In the genomic region with DNA sequence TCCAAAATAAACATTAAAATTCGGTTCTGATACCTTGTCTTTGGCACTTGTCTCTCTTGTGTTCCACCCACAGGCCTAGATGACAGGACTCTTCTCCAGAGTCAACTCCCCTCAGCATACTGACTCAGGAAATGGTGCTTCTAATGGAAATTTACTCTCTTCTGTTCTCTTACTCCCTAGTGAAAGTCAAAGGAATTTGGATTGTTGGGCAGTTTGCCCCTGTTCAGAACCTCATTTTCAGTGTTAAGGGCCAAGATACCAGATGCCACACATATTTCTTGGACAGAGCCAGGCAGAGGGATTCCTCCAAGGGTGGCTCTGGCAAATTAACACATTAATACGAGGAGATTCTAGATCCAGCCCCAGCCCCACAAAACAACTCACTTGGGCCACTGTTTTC, we compare ENCODE assay signal across 11 mouse cellular contexts. TPM values are rescaled to one million over a fixed set of nuclear protein-coding genes. Genes with fewer than 3 reads are reported as not detected.
A peak's percentile ranks its signal among the peaks of the same experiment; 100 is the strongest.
DNase-seq lines count a peak whose midpoint lies in the region; ATAC-seq lines count a peak whose summit lies in the region.
"Had no signal": no experiment of that assay in that cellular context is flagged by ENCODE, and none has a peak within 500 bp of the region (broad histone marks: within the 10 kb centered on the region; RNA-seq: fewer than 3 reads in every experiment).

No protein-coding gene starts in this region.

- H3K4me3 ChIP-seq in heart, embryonic 10.5 days, result no peak overlapping the region
- no peak overlapping the region for H3K4me3 ChIP-seq in heart, embryonic 15.5 days
- H3K4me3 ChIP-seq: midbrain, embryonic 10.5 days had no signal

- H3K4me1 ChIP-seq in heart, embryonic 10.5 days, result peaks cover 17% of the 10 kb centered on the region; the same call in 1 of the 2 replicates
- H3K4me1 ChIP-seq in heart, embryonic 15.5 days (replicated peaks), result peaks cover 17% of the 10 kb centered on the region
- H3K4me1 ChIP-seq: midbrain, embryonic 10.5 days had no signal

- H3K27ac ChIP-seq in heart, embryonic 10.5 days, result no peak overlapping the region
- H3K27ac ChIP-seq in heart, embryonic 15.5 days, result peak overlapping the region; percentile 1
- H3K27ac ChIP-seq: midbrain, embryonic 10.5 days had no signal

- H3K4me2 ChIP-seq in heart, embryonic 15.5 days, result no peak overlapping the region

- H3K36me3 ChIP-seq in heart, embryonic 10.5 days, result peaks cover 5% of the 10 kb centered on the region; the same call in 1 of the 2 replicates
- no peaks in the 10 kb centered on the region for H3K36me3 ChIP-seq in heart, embryonic 15.5 days

- no peak overlapping the region for H3K9ac ChIP-seq in heart, embryonic 15.5 days

- DNase-seq in heart, adult 18-20 months, result peak; percentile 52 to 61
- no peak for DNase-seq in heart, embryonic 10.5 days (ENCODE audit: low spot score)
- peak; percentile 65 for DNase-seq in 3134 (ENCODE audit: extremely low read depth, insufficient read length, low spot score)
- DNase-seq in brain, adult 2 months (ENCODE audit: low read depth, low spot score), result peak; percentile 76
- no peak for DNase-seq in layer of hippocampus, postnatal 25 days (ENCODE audit: extremely low spot score in 1 of 2, low spot score in 1 of 2)
- no peak for DNase-seq in thymus, postnatal 14 days
- no peak for DNase-seq in spleen, postnatal 36 days (ENCODE audit: low spot score in 2 of 2)

- 70% methylated on average over 2 of the region's 2 CpGs for WGBS in heart, embryonic 10.5 days
- 41% methylated on average over 2 of the region's 2 CpGs for WGBS in heart, embryonic 15.5 days

- no peaks in the 10 kb centered on the region for H3K9me3 ChIP-seq in heart, embryonic 10.5 days
- H3K9me3 ChIP-seq in heart, embryonic 15.5 days (replicated peaks), result no peaks in the 10 kb centered on the region
- H3K9me3 ChIP-seq: midbrain, embryonic 10.5 days had no signal

- ATAC-seq in heart, embryonic 15.5 days (replicated peaks; ENCODE audit: insufficient number of reproducible peaks, insufficient read depth, low FRiP score, low read depth), result no peak
- ATAC-seq: intestine, postnatal 0 days had no signal

- no peaks in the 10 kb centered on the region for H3K27me3 ChIP-seq in heart, embryonic 10.5 days (ENCODE audit: insufficient read depth, poor library complexity, severe bottlenecking)
- H3K27me3 ChIP-seq in heart, embryonic 15.5 days, result no peaks in the 10 kb centered on the region
- H3K27me3 ChIP-seq: CH12.LX had no signal

RNA-seq across cellular contexts. Expression of a gene that starts 12.9 kb away (rescaled TPM):
- total RNA-seq in heart, adult 18-20 months (2021), result 10 to 100 TPM; 55.7 to 60.8 TPM
- 32.8 and 35.1 TPM in 2 replicates for polyA plus RNA-seq in heart, embryonic 10.5 days (2016; fragmentation: Nextera tagmentation; extraction: Ambion mirVana)
- polyA plus RNA-seq in heart, embryonic 15.5 days (2015; fragmentation: Nextera tagmentation; extraction: Ambion mirVana), result 17.5 and 24.0 TPM in 2 replicates
- 10 to 100 TPM; 71.4 to 77.0 TPM for total RNA-seq in layer of hippocampus, postnatal 25 days (2021)
- total RNA-seq: CH12.LX had no signal

Comparison
In these comparisons a context has a peak if more than half of its experiments do, and no peak if none do; other contexts are left out.
1. DNase-seq: peak in heart, adult 18-20 months (2 of 2), 3134 (single experiment) and brain, adult 2 months (single experiment); none in heart, embryonic 10.5 days (single experiment), layer of hippocampus, postnatal 25 days (0 of 2), thymus, postnatal 14 days (single experiment) and spleen, postnatal 36 days (0 of 2).